Mouse (Mus musculus): ENCODE measurements around the gene Klhl23. TPM values are rescaled to one million over a fixed set of nuclear protein-coding genes. Genes with fewer than 3 reads are reported as not detected.
"Not testable (repeated sequence)": the region's sequence is repeated elsewhere in the genome, so short reads cannot be mapped to it uniquely, and the experiment has no call there.

Klhl23 gene
- polyA plus RNA-seq, 1 experiment from 2014 or later = 85.9 TPM

- no peaks in the 10 kb centered on the region for H3K27me3 ChIP-seq (ENCODE audit: control insufficient read depth, insufficient read depth, low read length)
- ATAC-seq (ENCODE audit: low FRiP score, low TSS enrichment) (no peak), DNase-seq (peak; percentile 24)
- no peaks in the 10 kb centered on the region for H3K4me1 ChIP-seq (ENCODE audit: control insufficient read depth, insufficient read depth, low read length)
- H3K9me3 ChIP-seq (ENCODE audit: control insufficient read depth, low read length) = no peaks in the 10 kb centered on the region
- H3K4me2 ChIP-seq (ENCODE audit: low read length) = no peak overlapping the region
- no peak overlapping the region for H3K4me3 ChIP-seq (replicated peaks; ENCODE audit: low read depth, low read length)
- H3K36me3 ChIP-seq (ENCODE audit: control insufficient read depth, insufficient read depth, low read length) = no peaks in the 10 kb centered on the region
- 58% methylated on average over 5 of the region's 5 CpGs for WGBS
- H3K9ac ChIP-seq (replicated peaks; ENCODE audit: low read length) = no peak overlapping the region
- no peak overlapping the region for H3K27ac ChIP-seq (replicated peaks; ENCODE audit: low read depth, low read length)
These were observed 18.8 kb upstream of the Klhl23 start for GRCm38 (mm10) chr2:69802911-69803312.

DNA sequence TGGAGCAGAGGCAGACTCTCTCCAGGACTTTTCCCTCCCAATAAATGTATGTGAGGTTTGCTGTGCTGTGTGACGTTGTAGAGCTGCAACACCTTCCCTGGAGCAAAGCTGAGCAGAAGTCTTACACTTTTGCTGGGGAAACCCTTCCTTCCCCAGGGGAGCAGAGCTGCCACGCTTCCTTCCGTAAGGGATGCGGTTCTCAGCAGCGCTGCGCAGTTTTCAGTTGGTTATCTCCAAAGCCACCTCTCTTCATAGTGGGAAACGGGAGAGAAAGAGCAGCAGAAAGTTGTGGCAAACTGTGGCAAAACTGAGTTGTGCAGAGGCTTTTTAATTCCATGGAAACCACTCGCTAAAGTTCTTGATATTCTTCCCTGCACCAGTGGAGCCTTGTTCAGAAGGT lies 18.0 kb upstream of the Klhl23 start:
- Histone ChIP-seq H3K36me3 (ENCODE audit: control insufficient read depth, insufficient read depth, low read length) (no peaks in the 10 kb centered on the region), H3K27ac (replicated peaks; ENCODE audit: low read depth, low read length) (no peak overlapping the region), H3K27me3 (ENCODE audit: control insufficient read depth, insufficient read depth, low read length) (no peaks in the 10 kb centered on the region), H3K4me1 (ENCODE audit: control insufficient read depth, insufficient read depth, low read length) (no peaks in the 10 kb centered on the region), H3K9me3 (ENCODE audit: control insufficient read depth, low read length) (no peaks in the 10 kb centered on the region), H3K9ac (replicated peaks; ENCODE audit: low read length) (no peak overlapping the region), H3K4me2 (ENCODE audit: low read length) (no peak overlapping the region), H3K4me3 (replicated peaks; ENCODE audit: low read depth, low read length) (no peak overlapping the region)
- ATAC-seq (ENCODE audit: low FRiP score, low TSS enrichment) = no peak
- WGBS = 61% methylated on average over 8 of the region's 8 CpGs
- no peak for DNase-seq

GRCm38 (mm10) chr2:69804663-69805062 lies 17.1 kb upstream of the Klhl23 start:
- 86% methylated on average over 6 of the region's 9 CpGs for WGBS
- not testable (repeated sequence) for H3K27ac ChIP-seq (replicated peaks; ENCODE audit: low read depth, low read length); H3K9ac ChIP-seq (replicated peaks; ENCODE audit: low read length); ATAC-seq (ENCODE audit: low FRiP score, low TSS enrichment); H3K27me3 ChIP-seq (ENCODE audit: control insufficient read depth, insufficient read depth, low read length); H3K4me2 ChIP-seq (ENCODE audit: low read length); H3K36me3 ChIP-seq (ENCODE audit: control insufficient read depth, insufficient read depth, low read length); H3K4me3 ChIP-seq (replicated peaks; ENCODE audit: low read depth, low read length); H3K4me1 ChIP-seq (ENCODE audit: control insufficient read depth, insufficient read depth, low read length); DNase-seq; H3K9me3 ChIP-seq (ENCODE audit: control insufficient read depth, low read length)

- 56% methylated on average over 15 of the region's 15 CpGs for WGBS
These were observed 11.6 kb upstream of the Klhl23 start for GRCm38 (mm10) chr2:69810169-69810568.

DNA sequence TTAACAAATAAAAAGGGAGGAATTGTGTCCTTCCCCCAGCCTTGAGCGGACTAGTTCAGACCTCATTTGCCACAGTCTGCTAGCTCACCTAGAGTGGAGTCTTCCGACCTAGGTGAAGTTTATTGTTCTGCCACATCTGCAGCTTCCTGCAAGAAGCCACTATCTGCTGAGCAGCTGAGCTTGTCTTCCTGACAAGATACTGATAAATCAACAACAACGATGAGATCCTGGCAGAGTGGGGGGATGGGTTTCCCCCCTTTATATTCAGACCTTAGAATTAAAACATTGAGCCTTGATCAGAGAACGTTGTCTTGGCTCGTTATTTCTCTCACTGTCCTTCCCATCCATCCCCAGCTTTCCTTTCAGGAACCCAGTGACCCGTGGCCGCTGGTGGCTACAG lies 10.4 kb upstream of the Klhl23 start:
- not testable (repeated sequence) for H3K36me3 ChIP-seq (ENCODE audit: control insufficient read depth, insufficient read depth, low read length); H3K4me2 ChIP-seq (ENCODE audit: low read length); H3K4me1 ChIP-seq (ENCODE audit: control insufficient read depth, insufficient read depth, low read length); ATAC-seq (ENCODE audit: low FRiP score, low TSS enrichment); H3K9me3 ChIP-seq (ENCODE audit: control insufficient read depth, low read length); H3K4me3 ChIP-seq (replicated peaks; ENCODE audit: low read depth, low read length); H3K27ac ChIP-seq (replicated peaks; ENCODE audit: low read depth, low read length); H3K9ac ChIP-seq (replicated peaks; ENCODE audit: low read length); DNase-seq; H3K27me3 ChIP-seq (ENCODE audit: control insufficient read depth, insufficient read depth, low read length)
- 65% methylated on average over 7 of the region's 7 CpGs for WGBS

More at GRCm38 (mm10) chr2:69810169-69810568, 11.6 kb upstream of the Klhl23 start:
- Histone ChIP-seq H3K4me1 (ENCODE audit: control insufficient read depth, insufficient read depth, low read length) (no peaks in the 10 kb centered on the region), H3K4me2 (ENCODE audit: low read length) (no peak overlapping the region), H3K27ac (replicated peaks; ENCODE audit: low read depth, low read length) (no peak overlapping the region), H3K27me3 (ENCODE audit: control insufficient read depth, insufficient read depth, low read length) (no peaks in the 10 kb centered on the region), H3K36me3 (ENCODE audit: control insufficient read depth, insufficient read depth, low read length) (no peaks in the 10 kb centered on the region), H3K4me3 (replicated peaks; ENCODE audit: low read depth, low read length) (no peak overlapping the region), H3K9me3 (ENCODE audit: control insufficient read depth, low read length) (no peaks in the 10 kb centered on the region), H3K9ac (replicated peaks; ENCODE audit: low read length) (no peak overlapping the region)
- ATAC-seq (ENCODE audit: low FRiP score, low TSS enrichment) = no peak
- no peak for DNase-seq

DNA sequence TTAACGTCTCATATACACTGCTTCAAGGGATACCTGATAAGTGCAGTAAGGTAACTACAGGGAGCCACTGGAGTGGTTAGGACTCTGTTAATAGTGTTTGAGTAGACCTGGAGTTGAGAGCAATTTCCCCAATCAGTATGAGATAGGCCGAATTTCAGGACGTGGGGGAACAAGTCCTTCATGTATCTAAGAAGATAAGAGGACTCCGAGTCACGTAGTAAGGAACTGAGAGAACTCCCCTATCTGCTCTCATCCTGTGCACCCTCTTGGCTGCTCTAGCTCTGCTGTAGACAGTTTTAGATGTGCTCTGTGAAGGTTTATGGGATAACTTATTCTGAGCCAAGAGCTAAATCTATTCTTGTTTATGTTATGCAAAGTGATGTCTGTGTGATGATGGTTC lies 5.2 kb upstream of the Klhl23 start:
- WGBS = 90% methylated on average over 5 of the region's 5 CpGs
- no peak for ATAC-seq (ENCODE audit: low FRiP score, low TSS enrichment)

GRCm38 (mm10) chr2:69818350-69819085 lies 3.2 kb upstream of the Klhl23 start:
- Histone ChIP-seq H3K4me3 (replicated peaks; ENCODE audit: low read depth, low read length) (no peak overlapping the region), H3K27me3 (ENCODE audit: control insufficient read depth, insufficient read depth, low read length) (no peaks in the 10 kb centered on the region), H3K9me3 (ENCODE audit: control insufficient read depth, low read length) (no peaks in the 10 kb centered on the region), H3K4me2 (ENCODE audit: low read length) (no peak overlapping the region), H3K36me3 (ENCODE audit: control insufficient read depth, insufficient read depth, low read length) (no peaks in the 10 kb centered on the region), H3K9ac (replicated peaks; ENCODE audit: low read length) (no peak overlapping the region), H3K4me1 (ENCODE audit: control insufficient read depth, insufficient read depth, low read length) (peaks cover 9% of the 10 kb centered on the region), H3K27ac (replicated peaks; ENCODE audit: low read depth, low read length) (no peak overlapping the region)
- WGBS = 92% methylated on average over 9 of the region's 9 CpGs
- no peak for DNase-seq
- ATAC-seq (ENCODE audit: low FRiP score, low TSS enrichment) = no peak

More for the DNA sequence above, 5.2 kb upstream of the Klhl23 start:
- Histone ChIP-seq H3K27me3 (ENCODE audit: control insufficient read depth, insufficient read depth, low read length) (no peaks in the 10 kb centered on the region), H3K9ac (replicated peaks; ENCODE audit: low read length) (no peak overlapping the region), H3K36me3 (ENCODE audit: control insufficient read depth, insufficient read depth, low read length) (no peaks in the 10 kb centered on the region), H3K4me2 (ENCODE audit: low read length) (no peak overlapping the region), H3K27ac (replicated peaks; ENCODE audit: low read depth, low read length) (no peak overlapping the region), H3K4me3 (replicated peaks; ENCODE audit: low read depth, low read length) (no peak overlapping the region), H3K9me3 (ENCODE audit: control insufficient read depth, low read length) (no peaks in the 10 kb centered on the region), H3K4me1 (ENCODE audit: control insufficient read depth, insufficient read depth, low read length) (peaks cover 2% of the 10 kb centered on the region)
- DNase-seq = no peak

GRCm38 (mm10) chr2:69820201-69820600 lies 1.5 kb upstream of the Klhl23 start:
- ATAC-seq (ENCODE audit: low FRiP score, low TSS enrichment) = no peak
- no peak for DNase-seq
- Histone ChIP-seq H3K4me2 (ENCODE audit: low read length) (no peak overlapping the region), H3K9me3 (ENCODE audit: control insufficient read depth, low read length) (no peaks in the 10 kb centered on the region), H3K36me3 (ENCODE audit: control insufficient read depth, insufficient read depth, low read length) (0 out of 2 replicates have a peak, but pooled peaks cover 4% of the 10 kb centered on the region), H3K4me1 (ENCODE audit: control insufficient read depth, insufficient read depth, low read length) (peaks cover 21% of the 10 kb centered on the region), H3K27me3 (ENCODE audit: control insufficient read depth, insufficient read depth, low read length) (no peaks in the 10 kb centered on the region), H3K9ac (replicated peaks; ENCODE audit: low read length) (no peak overlapping the region), H3K4me3 (replicated peaks; ENCODE audit: low read depth, low read length) (no peak overlapping the region), H3K27ac (replicated peaks; ENCODE audit: low read depth, low read length) (no peak overlapping the region)
- 79% methylated on average over 1 of the region's 1 CpGs for WGBS

Data from midbrain, embryonic 14.5 days (tissue).